Mouse (Mus musculus) CH12F3 (cell line): ENCODE measurements around the gene Baiap2.

ENCODE experiments used
- in situ Hi-C: fragments of 300-500 bp; cut with MboI; formaldehyde crosslinking; loops from 2 replicates; pipeline ENCODE4 v1.14.3; 2020; ENCODE audit warnings: low sequenced_read_pairs

Gene Baiap2

DNA sequence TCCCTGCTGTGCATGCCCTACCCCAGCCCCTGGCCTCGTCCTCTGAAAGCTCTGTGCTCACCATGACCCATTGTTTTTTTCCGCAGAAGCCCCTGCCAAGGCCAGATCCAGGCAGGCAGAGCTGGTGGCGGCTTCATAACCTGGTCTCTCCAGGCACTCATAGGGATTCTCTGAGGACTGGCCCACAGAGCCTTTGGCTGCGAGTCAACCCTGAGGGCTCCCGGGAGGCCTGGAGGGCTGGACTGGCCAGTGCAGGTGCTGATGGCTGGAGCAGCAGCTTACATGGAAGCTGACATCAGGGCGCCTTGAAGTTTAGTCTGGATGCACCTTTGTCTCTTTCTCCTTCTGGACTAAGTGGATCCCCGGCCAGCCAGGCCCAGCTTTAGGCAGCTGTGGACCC is 24.0 kb upstream of the Baiap2 start:
- in situ Hi-C loops: loop anchor here (5.0 kb wide), 1 partner anchor 69 kb away; no protein-coding TSS in a partner anchor

DNA sequence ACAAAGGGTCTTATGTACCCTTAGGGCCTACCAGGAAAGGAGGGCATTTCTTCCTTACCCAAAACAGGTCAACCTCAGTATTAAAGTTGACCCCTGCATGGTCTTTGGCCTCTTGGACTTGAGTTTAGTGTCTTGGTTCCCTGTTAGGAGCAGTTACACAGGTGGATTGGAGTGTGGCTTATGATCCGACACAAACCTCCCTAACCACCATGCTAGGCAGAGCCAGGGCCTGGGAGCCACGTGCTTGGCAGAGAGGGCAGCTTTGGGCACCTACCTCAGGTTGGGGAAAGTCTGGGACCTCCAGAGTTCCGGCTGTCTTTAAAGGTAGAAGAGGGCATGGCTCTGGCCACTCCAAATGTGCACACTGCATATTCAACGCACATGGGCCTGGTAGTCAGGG is 23.1 kb upstream of the Baiap2 start:
- in situ Hi-C loops: loop anchor here (5.0 kb wide), 1 partner anchor 68 kb away; no protein-coding TSS in a partner anchor

DNA sequence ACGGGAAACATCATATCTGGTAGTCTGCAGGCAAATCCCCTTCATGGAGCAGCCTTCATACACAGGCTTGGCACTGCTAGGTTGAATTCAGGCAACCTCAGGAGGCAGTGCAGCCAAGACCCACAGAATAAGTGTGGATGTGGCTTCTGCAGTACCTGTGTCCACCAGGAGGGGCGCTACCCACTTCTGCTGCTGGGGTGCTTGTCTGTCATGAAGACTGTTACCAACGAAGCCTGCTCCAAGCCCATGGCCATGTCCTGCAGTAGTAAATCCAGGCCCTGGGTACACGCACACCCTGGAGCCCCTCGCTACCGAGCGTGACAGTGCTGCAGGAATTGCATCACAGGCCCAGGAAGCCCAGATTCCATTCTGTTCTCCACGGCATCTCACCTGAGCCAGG is 22.7 kb upstream of the Baiap2 start:
- in situ Hi-C loops: loop anchor here (5.0 kb wide), 1 partner anchor 67 kb away; no protein-coding TSS in a partner anchor

DNA sequence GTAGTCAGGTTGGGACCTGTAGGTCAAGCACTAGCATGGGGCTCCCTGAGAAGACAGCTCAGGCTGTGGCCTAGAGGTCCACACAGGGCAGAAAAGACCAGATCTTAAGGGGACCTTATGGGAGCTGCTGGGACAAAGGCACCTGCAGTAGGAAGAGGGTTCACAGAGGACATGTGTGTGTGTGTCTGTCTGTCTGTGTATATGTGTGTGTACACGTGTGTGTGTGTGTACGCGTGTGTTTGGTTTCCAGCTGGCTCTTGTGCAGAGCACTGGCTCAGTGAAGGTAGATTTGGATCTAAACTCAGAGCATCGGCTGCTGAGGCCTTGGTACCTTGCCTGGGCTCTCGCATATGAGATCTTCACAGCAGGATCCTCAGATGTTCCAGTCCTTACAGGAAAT is 21.9 kb upstream of the Baiap2 start:
- in situ Hi-C loops: no loop called here

DNA sequence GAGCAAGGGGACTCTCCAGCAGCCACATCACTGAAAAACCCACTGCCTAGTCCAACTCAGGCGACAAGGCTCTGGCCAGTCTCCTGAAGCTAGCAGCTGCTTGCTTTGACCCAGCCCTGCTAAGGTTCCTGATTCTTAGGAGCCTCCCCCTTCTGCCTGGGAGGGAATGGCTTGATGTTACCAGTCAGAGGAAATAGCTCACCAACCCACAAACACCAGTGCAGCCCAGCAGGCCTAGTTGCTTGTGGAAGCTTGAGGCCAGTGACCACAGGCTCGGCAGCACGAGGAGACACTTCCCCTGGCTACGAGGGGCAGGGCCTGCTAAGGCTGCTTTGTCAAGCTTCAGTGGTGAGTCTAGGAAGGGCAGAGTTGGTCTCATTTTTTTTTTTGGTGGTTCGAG is 17.4 kb upstream of the Baiap2 start:
- in situ Hi-C loops: no loop called here

DNA sequence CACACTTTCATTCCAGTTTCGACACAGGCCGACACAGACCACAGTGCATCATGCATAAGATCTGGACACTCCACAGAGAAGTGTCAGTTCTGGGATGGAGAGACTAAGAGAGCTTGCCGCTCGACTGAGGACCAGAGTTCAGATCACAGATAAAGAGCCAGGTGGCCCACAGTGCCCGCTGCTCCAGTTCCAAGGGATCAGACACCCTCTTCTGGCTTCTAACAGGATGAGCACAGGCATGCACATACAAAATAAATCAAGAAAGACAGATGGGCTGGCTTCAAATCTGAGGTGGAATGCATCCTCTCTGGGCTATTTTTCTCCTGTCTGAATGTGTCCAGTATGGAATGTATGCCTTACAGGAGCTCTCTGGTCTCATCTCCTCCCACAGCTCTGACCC is 15.8 kb upstream of the Baiap2 start:
- in situ Hi-C loops: no loop called here

DNA sequence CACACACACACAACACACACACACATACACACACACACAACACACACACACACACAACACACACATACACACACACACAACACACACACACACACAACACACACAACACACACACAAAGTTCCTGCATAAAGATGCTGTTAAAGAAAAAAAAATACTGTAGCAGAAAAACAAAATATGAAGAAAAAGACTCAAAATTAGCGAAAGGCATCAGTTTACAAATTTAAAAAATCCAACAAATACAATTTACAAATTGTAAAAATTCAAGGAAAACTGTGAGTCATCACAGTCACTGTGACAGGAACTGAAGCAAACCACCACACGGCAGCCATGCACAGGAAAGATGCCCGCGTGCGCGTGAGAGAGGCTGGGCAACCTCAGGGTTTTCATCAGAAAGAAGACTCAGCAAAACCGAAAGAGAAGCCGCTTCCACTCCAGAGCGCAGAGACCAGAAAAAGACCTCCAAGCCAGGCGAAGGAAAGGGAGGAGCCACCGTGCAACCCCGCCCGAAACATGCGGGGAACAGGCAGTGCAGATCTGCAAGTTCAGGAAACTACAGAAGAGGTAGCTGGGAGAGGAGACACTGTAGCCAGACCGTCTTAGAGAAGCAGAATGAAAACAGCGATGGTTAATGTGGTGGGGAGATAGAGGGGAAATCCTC is 14.4 kb upstream of the Baiap2 start:
- in situ Hi-C loops: no loop called here

DNA sequence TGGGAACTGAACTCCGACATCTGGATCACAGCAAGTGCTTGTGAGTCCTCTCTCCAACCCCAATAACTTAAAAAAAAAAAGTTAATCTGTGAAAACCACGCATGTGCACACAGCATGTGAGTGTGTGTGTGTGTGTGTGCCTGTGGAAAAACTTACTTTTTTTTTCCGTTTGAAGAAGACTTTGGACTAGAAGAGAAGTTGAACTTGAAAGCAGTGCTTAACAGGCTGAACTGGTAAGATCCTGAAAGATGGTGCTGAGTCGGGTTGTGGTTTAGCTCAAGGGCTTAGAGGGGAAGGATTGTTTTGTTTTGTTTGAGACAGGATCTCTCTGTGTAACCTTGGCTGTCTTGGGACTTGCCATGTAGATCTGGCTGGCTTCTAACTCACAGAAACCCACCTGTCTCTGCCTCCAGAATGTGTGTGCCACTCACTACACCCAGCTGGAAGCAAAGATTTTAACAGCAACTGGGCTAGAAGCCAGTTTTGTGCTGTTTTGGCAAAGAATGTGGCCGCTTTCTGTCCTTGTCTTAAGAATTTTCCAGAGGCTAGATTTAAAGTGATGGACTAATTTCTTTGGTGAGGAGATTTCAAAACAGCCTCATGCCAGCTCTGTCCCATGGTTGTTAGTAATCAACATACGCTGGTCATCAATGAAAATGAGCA is 12.8 kb upstream of the Baiap2 start:
- in situ Hi-C loops: no loop called here

DNA sequence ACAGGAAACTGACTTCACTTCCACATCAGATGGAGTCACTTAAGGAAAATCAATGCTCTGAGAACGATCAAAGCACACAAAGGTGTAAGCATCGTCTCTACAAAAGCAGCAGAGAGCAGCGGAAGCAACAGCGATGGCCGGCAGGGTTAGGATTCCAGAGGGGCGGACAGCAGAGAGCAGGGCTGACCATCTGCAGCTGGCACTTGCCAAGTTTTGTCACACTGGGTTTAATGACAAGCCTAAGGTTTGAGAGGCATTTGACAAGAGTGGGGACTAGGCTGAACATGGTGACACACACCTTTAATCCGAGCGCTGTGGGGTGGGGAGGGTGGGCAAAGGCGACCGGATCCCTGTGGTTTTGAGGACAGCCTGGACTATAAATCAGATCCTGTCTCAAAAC is 10.8 kb upstream of the Baiap2 start:
- in situ Hi-C loops: no loop called here

DNA sequence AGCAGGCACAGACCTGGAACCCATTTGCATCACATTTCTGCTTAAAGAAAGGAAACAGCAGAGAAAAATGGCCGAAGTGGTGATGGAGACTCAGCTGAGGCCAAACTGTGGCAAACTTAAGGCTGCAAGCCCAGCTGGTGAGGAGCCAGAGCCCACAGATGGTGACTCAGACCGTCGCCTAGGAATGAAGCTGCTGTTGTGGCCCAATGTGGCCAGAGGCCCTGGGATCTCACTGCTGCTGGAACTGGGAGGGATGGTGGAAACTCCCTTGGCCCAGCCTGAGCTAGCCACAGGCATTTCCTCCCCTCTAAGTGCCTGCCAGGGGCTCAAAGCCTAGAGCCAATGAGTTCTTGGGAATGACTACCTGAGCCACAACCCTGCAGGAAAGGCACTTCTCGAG is 9.4 kb upstream of the Baiap2 start:
- in situ Hi-C loops: no loop called here

DNA sequence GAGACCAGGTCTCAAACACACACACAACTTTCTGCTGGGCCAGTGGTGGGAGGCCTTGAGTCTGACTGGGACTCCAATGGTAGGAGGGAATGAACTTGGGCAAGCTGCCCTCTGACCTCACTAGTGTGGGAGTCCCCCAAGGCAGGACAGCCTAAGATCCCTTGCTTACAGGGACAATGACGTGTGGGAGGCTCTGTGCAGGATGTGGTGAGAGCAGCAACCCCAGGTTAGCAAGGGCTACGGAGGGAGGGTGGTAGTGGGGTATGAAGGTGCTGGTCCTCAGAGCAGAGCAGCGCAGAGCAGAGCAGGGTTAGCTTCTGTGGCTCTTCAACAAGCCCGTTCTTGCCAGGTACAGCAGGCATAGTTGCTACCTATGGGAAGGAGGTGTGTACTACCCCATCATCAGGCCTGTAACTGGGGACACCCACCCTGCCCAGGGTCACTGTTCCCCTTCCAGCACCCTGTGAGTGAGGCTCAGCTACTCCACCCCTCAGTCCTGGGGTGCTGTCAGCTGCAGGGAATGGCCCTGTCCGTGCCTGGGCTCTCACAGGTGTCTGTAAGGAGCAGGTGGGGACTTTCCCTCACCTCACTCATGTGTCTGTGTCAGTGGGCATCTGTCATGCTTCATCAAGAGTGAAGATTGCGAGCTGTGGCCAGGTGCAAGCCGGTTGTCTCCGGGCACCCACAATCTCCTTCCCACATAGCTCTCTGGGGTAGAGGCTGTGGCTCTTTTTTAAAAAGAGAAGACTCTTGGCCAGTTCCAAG is 8.6 kb upstream of the Baiap2 start:
- in situ Hi-C loops: no loop called here

DNA sequence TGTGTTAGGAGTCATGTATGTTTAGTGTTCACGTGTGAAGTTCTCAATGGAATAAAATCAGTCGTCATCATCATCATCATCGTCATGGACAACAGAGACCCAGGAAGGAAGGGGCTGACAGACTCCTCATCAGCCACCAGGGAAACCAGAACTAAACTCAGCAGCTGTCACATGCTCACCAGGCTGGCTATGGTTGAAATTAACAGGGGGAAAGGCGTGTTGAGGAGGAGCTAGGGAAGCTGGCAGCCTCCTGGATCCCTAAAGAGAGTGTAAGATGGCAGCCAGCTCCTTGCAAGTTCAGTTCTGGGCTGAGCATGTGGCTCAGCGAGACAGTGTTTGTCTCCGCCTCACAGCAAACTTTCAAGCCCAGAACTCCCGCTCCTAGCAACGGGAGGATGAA is 7.8 kb upstream of the Baiap2 start:
- in situ Hi-C loops: no loop called here

DNA sequence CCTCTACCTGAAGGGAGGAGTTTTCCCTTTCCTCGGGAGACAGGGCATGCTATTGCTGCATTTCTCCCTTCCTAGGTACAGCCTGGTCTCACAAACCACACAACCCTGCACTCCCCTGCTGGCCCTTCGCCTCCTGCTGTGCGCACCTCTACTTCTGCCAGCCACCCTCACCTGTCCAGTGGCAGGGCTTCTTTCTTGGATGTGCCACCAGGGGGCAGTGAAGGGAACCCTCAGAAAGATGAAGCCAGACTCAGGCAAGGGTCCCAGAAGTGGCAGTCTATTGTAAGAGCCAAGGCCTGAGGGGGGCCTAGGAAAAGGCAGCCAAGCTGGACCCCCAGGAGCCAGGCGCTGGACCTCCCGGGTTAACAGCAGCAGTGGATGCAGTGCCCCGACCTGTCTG is 7.1 kb upstream of the Baiap2 start:
- in situ Hi-C loops: no loop called here

DNA sequence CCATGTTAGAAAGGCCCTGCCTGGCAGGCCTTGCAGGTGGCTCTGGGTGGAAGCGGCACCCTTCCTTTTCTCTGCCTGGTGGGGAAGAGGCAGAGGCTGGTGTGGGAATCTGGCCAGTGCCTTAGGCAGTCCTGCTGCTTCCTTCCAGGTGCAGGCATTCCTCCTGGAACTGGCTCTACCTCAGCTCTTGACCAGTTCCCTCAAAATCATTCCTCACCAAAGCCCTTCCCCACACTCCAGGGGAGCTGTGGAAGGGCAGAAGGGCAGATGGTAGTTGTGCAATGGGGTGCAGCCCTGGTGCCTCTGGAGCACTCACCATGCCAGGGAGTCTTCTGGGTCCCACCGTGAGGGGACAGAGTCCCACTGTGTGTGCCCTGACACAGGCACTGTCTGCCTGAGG is 6.1 kb upstream of the Baiap2 start:
- in situ Hi-C loops: no loop called here

DNA sequence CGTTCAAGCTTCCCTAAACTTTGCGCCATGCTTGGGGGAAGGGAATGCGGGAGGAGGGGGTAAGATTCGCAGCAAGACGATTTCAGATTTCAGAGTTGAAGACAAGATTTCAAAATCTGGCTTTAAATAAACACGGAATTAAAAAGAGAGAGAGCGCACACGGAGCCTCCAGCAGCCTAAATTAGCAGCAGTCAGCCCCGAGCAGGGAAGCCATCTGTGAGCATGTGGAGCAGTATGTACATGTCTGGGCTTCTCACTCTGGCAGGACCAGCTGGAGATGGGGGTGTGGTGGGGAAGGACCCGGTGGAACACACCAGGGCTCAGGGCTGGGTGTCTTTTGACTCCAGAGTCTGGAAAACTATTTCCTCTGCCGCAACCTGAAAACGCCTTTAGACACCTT is 5.3 kb upstream of the Baiap2 start:
- in situ Hi-C loops: no loop called here

DNA sequence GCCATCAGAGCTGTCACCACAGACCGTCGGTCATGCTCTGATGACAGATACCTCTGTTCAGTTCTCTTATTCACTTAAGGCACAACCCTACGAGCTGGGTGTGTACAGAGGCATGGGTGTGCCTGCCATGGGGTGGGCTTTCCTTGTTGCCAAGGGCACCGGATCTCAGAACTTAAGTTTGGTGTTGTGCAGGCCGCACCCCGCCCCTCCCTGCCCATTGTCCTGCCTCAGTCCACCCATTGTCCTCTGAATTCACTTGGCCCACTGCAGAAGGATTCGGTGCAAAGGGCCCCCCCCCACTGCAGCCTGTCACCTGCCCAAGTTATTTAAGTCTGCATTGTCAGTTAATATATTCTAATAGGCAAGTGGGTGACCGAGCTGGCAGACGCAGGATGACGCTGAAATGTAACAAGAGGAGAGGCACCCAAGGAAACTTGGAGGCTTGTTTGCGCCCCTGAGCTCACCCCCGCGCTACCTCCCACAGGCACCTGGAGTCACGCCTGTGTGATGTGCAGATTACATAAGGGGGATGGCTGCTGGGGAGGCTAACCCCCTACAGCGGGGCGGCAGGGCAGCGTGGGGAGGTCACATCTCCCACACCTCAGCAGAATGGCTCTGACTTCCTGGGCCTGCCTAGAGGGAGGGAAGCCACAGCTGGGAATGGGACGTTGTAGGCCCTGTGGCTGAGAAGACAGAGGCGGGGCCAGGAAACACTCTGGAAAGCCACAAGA is 4.6 kb upstream of the Baiap2 start:
- in situ Hi-C loops: no loop called here

DNA sequence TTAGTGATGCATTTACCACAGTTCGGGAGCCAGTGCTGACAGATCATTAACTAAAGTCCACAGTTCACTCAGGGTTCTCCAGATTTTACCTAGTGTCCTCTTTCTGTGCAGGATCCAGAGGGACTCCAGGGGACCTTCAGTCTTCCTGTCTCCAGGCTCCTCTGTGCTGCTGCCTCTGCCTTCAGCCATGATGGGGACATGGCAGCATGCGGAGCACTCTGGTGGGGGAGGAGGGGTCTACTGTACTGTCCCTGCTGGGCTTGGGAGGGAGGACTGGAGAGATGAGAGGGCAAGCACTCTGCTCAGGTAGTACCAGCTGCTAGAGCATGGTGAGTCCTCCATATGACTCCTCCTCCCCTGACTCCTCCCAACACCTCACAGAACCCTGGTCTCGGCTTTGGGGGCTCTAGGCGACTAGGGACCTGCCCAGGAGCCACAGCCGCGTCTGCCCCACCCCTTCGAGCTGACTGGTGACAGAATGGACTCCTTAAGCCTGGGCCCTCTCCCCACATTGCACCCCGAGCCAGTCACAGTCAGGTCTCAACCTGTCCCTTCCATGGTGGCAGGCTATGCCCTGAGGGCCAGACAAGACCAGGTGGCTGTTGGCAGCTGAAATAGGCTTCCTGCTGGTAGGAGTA is 3.4 kb upstream of the Baiap2 start:
- in situ Hi-C loops: no loop called here

DNA sequence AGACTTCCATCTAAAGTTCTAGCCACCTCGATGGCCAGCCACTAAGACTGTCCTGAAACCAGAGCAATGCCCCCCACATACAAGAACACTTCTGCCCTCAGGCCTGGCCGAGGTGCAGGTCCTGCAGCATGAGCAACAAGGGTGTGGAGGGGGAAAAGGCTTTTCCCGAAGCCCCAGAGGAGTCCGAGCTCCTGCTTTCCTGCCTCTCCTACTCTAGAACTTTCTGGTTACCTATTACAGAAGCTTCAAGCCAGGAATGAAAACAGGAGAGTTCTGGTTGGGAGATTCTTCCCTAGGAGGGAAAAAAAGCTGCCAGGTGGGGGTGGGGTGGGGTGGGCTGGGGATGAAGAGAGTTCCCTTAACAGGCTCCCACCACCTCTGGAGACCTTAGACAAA is 2.9 kb upstream of the Baiap2 start:
- in situ Hi-C loops: no loop called here

DNA sequence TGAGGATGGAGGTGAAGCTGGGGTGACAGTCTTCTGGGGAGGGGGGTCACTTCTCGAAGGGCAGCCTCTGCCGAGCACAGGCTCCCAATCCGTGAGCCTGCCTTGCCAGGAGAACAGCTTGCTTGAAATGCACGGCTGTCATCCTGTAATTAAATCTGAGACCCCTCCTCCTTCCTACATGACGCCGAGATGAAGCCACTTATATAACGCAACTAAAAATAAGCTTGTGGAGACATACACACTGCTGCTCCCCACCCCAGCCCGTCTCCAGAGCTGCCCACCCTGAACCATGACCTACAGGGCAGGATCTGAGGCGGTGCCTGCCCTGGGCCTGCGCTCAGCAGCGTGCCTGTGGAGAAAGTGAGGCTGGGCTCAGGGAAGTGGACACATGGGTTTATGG is 2.4 kb upstream of the Baiap2 start:
- in situ Hi-C loops: no loop called here

DNA sequence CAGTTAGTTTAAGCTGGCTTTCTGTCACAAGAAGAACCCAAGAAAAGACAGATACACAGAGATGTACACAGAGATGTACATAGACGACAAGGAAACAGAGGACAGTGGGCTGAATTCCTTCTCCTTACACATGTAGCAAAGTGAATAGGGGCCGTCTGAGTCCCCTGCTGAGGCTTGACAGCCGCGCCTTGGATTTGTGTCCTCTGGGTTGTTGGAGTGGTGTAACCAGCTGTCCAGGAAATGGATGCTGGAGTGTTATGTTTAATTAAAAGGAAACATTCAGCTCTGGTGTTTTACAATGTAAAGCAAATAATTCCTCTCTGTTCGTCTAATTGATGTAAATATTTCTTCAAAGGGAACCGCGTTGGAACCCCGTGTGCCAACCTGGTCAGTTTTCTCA is 769 bp upstream of the Baiap2 start:
- in situ Hi-C loops: no loop called here

DNA sequence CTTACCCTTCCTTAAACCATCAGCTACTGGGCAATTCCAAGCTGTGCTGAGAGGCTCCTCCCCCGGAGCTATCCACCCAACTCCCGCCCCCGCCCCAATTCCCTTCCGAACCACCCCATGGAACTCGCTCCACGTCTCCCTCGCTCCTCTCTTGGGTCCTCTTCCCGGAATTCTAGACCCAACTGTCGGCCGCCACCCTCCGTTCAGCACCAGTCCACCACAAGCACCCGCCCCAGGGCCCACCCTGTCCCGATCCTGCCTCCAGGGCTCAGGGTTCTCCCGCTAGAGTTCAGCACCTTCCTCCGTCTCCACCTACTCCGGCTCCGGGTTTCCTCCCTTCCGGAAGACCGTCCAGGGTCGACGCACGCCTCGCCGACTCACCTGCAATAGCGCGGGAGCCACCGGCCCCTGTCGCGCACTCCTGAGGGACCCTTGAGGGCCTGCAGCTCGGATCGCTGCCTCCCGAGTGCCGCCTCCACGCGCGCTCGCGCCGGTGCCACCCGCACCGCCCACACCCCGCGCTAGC is 299 bp upstream of the Baiap2 start:
- in situ Hi-C loops: no loop called here
